Mouse (Mus musculus) E14TG2a.4 (cell line): ENCODE measurements around the gene Helq.

Source experiments
- H3K27me3 ChIP-seq: 2 replicates; pipeline ENCODE4 v1.6.1; 2014; ENCODE audit warnings: low read length, control low read depth; ENCODE audit not compliant: insufficient read depth
- H3K36me3 ChIP-seq: 2 replicates; pipeline ENCODE4 v1.6.1; 2014; ENCODE audit warnings: low read length, control low read depth; ENCODE audit not compliant: insufficient read depth
- H3K4me1 ChIP-seq: replicated peaks from 2 replicates; pipeline ENCODE4 v1.6.1; 2014; ENCODE audit warnings: low read depth, low read length, control low read depth
- H3K4me3 ChIP-seq: replicated peaks from 2 replicates; pipeline ENCODE4 v1.5.1; 2014; ENCODE audit warnings: mild to moderate bottlenecking, low read length
- H3K9me3 ChIP-seq: 2 replicates; pipeline ENCODE4 v1.6.1; 2014; ENCODE audit warnings: low read length, control low read depth
- CTCF ChIP-seq: conservative IDR thresholded peaks from 2 replicates; pipeline ENCODE4 v1.5.1; 2014; ENCODE audit warnings: low read length
- NANOG ChIP-seq: IDR thresholded peaks from 2 replicates; pipeline ENCODE4 v1.6.1; 2014; ENCODE audit warnings: borderline replicate concordance, low read length, mixed read lengths
- POU5F1 ChIP-seq: IDR thresholded peaks from 2 replicates; pipeline ENCODE4 v1.6.1; 2014; ENCODE audit warnings: low read length, borderline replicate concordance

Helq gene

GRCm38 (mm10) chr5:100833841-100834240 lies 35.4 kb upstream of the Helq start:
- peaks cover 19% of the 10 kb centered on the region for H3K4me1 ChIP-seq
- no peaks in the 10 kb centered on the region for H3K27me3 ChIP-seq
- H3K36me3 ChIP-seq = no peaks in the 10 kb centered on the region
- peaks cover 3% of the 10 kb centered on the region for H3K9me3 ChIP-seq
- H3K4me3 ChIP-seq = no peak overlapping the region
- no peak for TF ChIP-seq NANOG
- TF ChIP-seq CTCF = no peak
- no peak for TF ChIP-seq POU5F1

GRCm38 (mm10) chr5:100832680-100833079 lies 34.3 kb upstream of the Helq start:
- H3K4me1 ChIP-seq = peaks cover 14% of the 10 kb centered on the region
- no peaks in the 10 kb centered on the region for H3K36me3 ChIP-seq
- H3K4me3 ChIP-seq = no peak overlapping the region
- TF ChIP-seq CTCF (no peak), POU5F1 (no peak), NANOG (no peak)
- H3K9me3 ChIP-seq = peaks cover 3% of the 10 kb centered on the region
- H3K27me3 ChIP-seq = no peaks in the 10 kb centered on the region

GRCm38 (mm10) chr5:100828701-100829100 lies 30.3 kb upstream of the Helq start:
- Histone ChIP-seq H3K9me3 (no peaks in the 10 kb centered on the region), H3K4me3 (no peak overlapping the region), H3K27me3 (no peaks in the 10 kb centered on the region), H3K4me1 (0 out of 2 replicates have a peak, but pooled peaks cover 4% of the 10 kb centered on the region), H3K36me3 (no peaks in the 10 kb centered on the region)
- TF ChIP-seq NANOG (no peak), POU5F1 (no peak), CTCF (no peak)

- peaks cover 8% of the 10 kb centered on the region; the same call in 1 of the 2 replicates for H3K4me1 ChIP-seq
- no peaks in the 10 kb centered on the region for H3K9me3 ChIP-seq
- no peak overlapping the region for H3K4me3 ChIP-seq
- H3K27me3 ChIP-seq = no peaks in the 10 kb centered on the region
- TF ChIP-seq NANOG (no peak), CTCF (no peak), POU5F1 (no peak)
- no peaks in the 10 kb centered on the region for H3K36me3 ChIP-seq
Measured at GRCm38 (mm10) chr5:100826531-100826930, 28.1 kb upstream of the Helq start.

DNA sequence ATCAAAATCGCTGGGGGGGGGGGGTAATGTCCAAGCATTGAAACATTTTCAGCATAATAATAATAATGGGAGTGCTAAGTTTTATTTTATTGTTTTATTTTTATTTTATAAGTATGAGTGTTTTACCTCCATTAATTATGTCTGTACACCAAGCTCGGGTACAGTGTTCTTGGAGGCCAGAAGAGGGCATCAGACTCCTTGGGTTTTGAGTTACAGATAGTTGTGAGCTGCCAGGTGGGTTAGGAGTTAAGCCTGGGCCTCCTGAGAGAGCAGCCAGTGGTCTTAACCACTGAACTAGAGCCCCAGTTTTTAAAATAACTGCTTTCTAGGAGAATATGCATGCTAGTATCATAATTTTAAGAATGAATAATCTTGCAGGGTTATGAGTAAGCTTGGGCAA lies 27.6 kb upstream of the Helq start:
- no peaks in the 10 kb centered on the region for H3K27me3 ChIP-seq
- H3K4me1 ChIP-seq = peaks cover 14% of the 10 kb centered on the region
- H3K9me3 ChIP-seq = no peaks in the 10 kb centered on the region
- peak; percentile 57 for TF ChIP-seq CTCF
- TF ChIP-seq NANOG = no peak
- H3K4me3 ChIP-seq = no peak overlapping the region
- no peaks in the 10 kb centered on the region for H3K36me3 ChIP-seq

DNA sequence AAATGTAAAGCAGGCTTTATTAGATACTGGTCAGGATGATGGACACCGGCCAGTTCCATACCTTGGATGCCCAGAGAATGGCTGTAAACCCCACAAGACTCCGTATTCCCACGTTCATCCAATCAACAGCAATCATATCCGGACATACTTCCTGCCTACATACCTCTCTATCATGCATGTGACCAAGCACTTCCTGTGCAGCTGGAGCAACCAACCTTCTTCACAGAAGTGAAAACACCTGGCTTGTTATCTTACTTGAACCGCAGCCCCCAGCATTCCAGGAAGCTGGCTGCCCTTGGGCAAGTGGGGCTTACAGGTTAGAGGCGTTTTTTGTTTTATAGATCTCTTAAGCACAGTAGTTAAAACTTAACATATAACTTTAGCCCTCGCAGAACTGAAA lies 24.4 kb upstream of the Helq start:
- no peak overlapping the region for H3K4me3 ChIP-seq
- peaks cover 10% of the 10 kb centered on the region for H3K36me3 ChIP-seq
- TF ChIP-seq NANOG (no peak), POU5F1 (no peak), CTCF (no peak)
- peaks cover 25% of the 10 kb centered on the region for H3K4me1 ChIP-seq
- H3K27me3 ChIP-seq = no peaks in the 10 kb centered on the region
- H3K9me3 ChIP-seq = no peaks in the 10 kb centered on the region

GRCm38 (mm10) chr5:100821375-100821774 lies 23.0 kb upstream of the Helq start:
- Histone ChIP-seq H3K36me3 (peaks cover 25% of the 10 kb centered on the region), H3K4me3 (peak overlapping the region; percentile 95), H3K4me1 (peaks cover 25% of the 10 kb centered on the region), H3K9me3 (no peaks in the 10 kb centered on the region), H3K27me3 (no peaks in the 10 kb centered on the region)
- no peak for TF ChIP-seq NANOG
- TF ChIP-seq CTCF = no peak
- no peak for TF ChIP-seq POU5F1

- peaks cover 25% of the 10 kb centered on the region for H3K4me1 ChIP-seq
- peaks cover 32% of the 10 kb centered on the region for H3K36me3 ChIP-seq
- H3K4me3 ChIP-seq = peak within 1 kb of the TSS; percentile 95
- H3K27me3 ChIP-seq = no peaks in the 10 kb centered on the region
- no peaks in the 10 kb centered on the region for H3K9me3 ChIP-seq
- TF ChIP-seq NANOG (no peak), CTCF (no peak), POU5F1 (no peak)
Measured at GRCm38 (mm10) chr5:100820483-100821184, 22.2 kb upstream of the Helq start, which contains the start of gene Abraxas1. TSS of gene Abraxas1 (minus strand) at chr5:100820965.
